Mouse (Mus musculus) gastrocnemius, postnatal 25 days (tissue): ENCODE data around the gene Rhoa. TPM values are rescaled to one million over a fixed set of nuclear protein-coding genes. Genes with fewer than 3 reads are reported as not detected.
A peak's percentile ranks its signal among the peaks of the same experiment; 100 is the strongest.

Experiments used
- DNase-seq: peaks from one replicate; pipeline ENCODE4 v3.0.0; 2022
- total RNA-seq, 2 experiments: library from RNA; stranded (reverse); gene quantifications; 1 replicate in 1 of 2; 2 replicates in 1 of 2; pipeline ENCODE4 v1.2.3; 2021

Gene Rhoa
- total RNA-seq, 2 experiments from 2014 or later, result 104 to 120 TPM

- no peak for DNase-seq
Measured at GRCm38 (mm10) chr9:108340258-108341138, 34.6 kb downstream of the Rhoa start.

- no peak for DNase-seq
Measured at GRCm38 (mm10) chr9:108341139-108341475, 35.2 kb downstream of the Rhoa start.

GRCm38 (mm10) chr9:108341801-108342200 lies 35.9 kb downstream of the Rhoa start:
- DNase-seq, result no peak

GRCm38 (mm10) chr9:108342301-108342831 lies 36.4 kb downstream of the Rhoa start:
- no peak for DNase-seq

GRCm38 (mm10) chr9:108343331-108343730 lies 37.4 kb downstream of the Rhoa start:
- DNase-seq, result no peak

GRCm38 (mm10) chr9:108343835-108344234 lies 37.9 kb downstream of the Rhoa start:
- no peak for DNase-seq

- DNase-seq, result no peak
Measured at GRCm38 (mm10) chr9:108344471-108344870, 38.5 kb downstream of the Rhoa start.

- no peak for DNase-seq
Measured at GRCm38 (mm10) chr9:108347024-108347423, 41.1 kb downstream of the Rhoa start.

- peak; percentile 91 for DNase-seq
Measured at GRCm38 (mm10) chr9:108347540-108348289, 41.8 kb downstream of the Rhoa start, which contains the start of gene Usp4. Gene Usp4, plus strand, starts transcription at chr9:108347853.

GRCm38 (mm10) chr9:108348290-108348680 lies 42.4 kb downstream of the Rhoa start:
- DNase-seq, result no peak

GRCm38 (mm10) chr9:108349727-108350126 lies 43.8 kb downstream of the Rhoa start:
- DNase-seq, result no peak

- DNase-seq, result no peak
Measured at GRCm38 (mm10) chr9:108378234-108378633, 72.3 kb downstream of the Rhoa start.

GRCm38 (mm10) chr9:108378736-108379135 lies 72.8 kb downstream of the Rhoa start:
- no peak for DNase-seq

GRCm38 (mm10) chr9:108379294-108379693 lies 73.4 kb downstream of the Rhoa start:
- DNase-seq, result no peak

GRCm38 (mm10) chr9:108381382-108381781 lies 75.5 kb downstream of the Rhoa start:
- DNase-seq, result no peak

- DNase-seq, result no peak
Measured at GRCm38 (mm10) chr9:108385006-108385405, 79.1 kb downstream of the Rhoa start.

GRCm38 (mm10) chr9:108386816-108387215 lies 80.9 kb downstream of the Rhoa start:
- peak; percentile 44 for DNase-seq

Other genes with a start within 250 kb of the Rhoa start
- not detected for gene Mst1, start 225.7 kb upstream of the Rhoa start, total RNA-seq
- 100 to 1,000 TPM; 163 to 169 TPM for gene Rnf123, start 222.8 kb upstream of the Rhoa start, total RNA-seq
- gene Apeh, start 211.5 kb upstream of the Rhoa start, total RNA-seq, result 10 to 100 TPM; 32.9 to 34.4 TPM
- gene Bsn, start 115.7 kb upstream of the Rhoa start, total RNA-seq, result under 1 TPM; 0.05 to 0.08 TPM
- 100 to 1,000 TPM; 169 to 183 TPM for gene Dag1, start 42.2 kb upstream of the Rhoa start, total RNA-seq
- 10 to 100 TPM in 1 of 2 experiments, 1 to 10 TPM in 1; 8.2 to 12.1 TPM for gene Nicn1, start 15.7 kb upstream of the Rhoa start, total RNA-seq
- gene Amt, start 9.3 kb upstream of the Rhoa start, total RNA-seq, result 1 to 10 TPM; 1.6 to 1.8 TPM
- 10 to 100 TPM; 25.0 to 30.8 TPM for gene Tcta, start within 50 bp of the Rhoa start, total RNA-seq
- gene Gpx1, start 32.8 kb downstream of the Rhoa start, total RNA-seq, result 10 to 100 TPM; 74.4 to 92.9 TPM
- gene Usp4, start 41.7 kb downstream of the Rhoa start, total RNA-seq, result 10 to 100 TPM; 61.7 to 64.9 TPM
- gene 1700102P08Rik, start 86.7 kb downstream of the Rhoa start, total RNA-seq, result under 1 TPM; 0.40 to 0.46 TPM
- gene Ccdc36, start 122.4 kb downstream of the Rhoa start, total RNA-seq, result not detected
- not detected for gene BC048562, start 130.4 kb downstream of the Rhoa start, total RNA-seq
- gene Ccdc71, start 154.4 kb downstream of the Rhoa start, total RNA-seq, result 10 to 100 TPM; 16.3 to 17.2 TPM
- 1 to 10 TPM; 3.3 to 3.8 TPM for gene Klhdc8b, start 155.5 kb downstream of the Rhoa start, total RNA-seq
- gene Lamb2, start 173.6 kb downstream of the Rhoa start, total RNA-seq, result 100 to 1,000 TPM; 142 to 152 TPM
- 100 to 1,000 TPM; 101 to 103 TPM for gene Usp19, start 184.5 kb downstream of the Rhoa start, total RNA-seq
- gene Qars, start 201.6 kb downstream of the Rhoa start, total RNA-seq, result 10 to 100 TPM; 64.1 to 77.4 TPM
- 10 to 100 TPM; 41.2 to 50.5 TPM for gene Qrich1, start 210.7 kb downstream of the Rhoa start, total RNA-seq